Comparison of ENCODE assay signal across 8 mouse cellular contexts in genomic region chr6:50821401-50822235, GRCm38 (mm10).
A peak's percentile ranks its signal among the peaks of the same experiment; 100 is the strongest.
DNase-seq lines count a peak whose midpoint lies in the region; ATAC-seq lines count a peak whose summit lies in the region.

No protein-coding gene starts in this region.

- intact Hi-C loops in left cerebral cortex, postnatal 10 days (cut with DNase I): no loop called here
- intact Hi-C loops in gastrocnemius, postnatal 36 days (cut with DNase I): no loop called here

- no peak overlapping the region for H3K9ac ChIP-seq in forebrain, embryonic 13.5 days
- no peak overlapping the region for H3K9ac ChIP-seq in limb, embryonic 12.5 days (replicated peaks)
- peak overlapping the region; percentile 31 for H3K9ac ChIP-seq in neural tube, embryonic 13.5 days

- 0 out of 2 replicates have a peak, but pooled peaks cover 3% of the 10 kb centered on the region for H3K9me3 ChIP-seq in forebrain, embryonic 13.5 days (replicated peaks)
- H3K9me3 ChIP-seq in limb, embryonic 12.5 days: no peaks in the 10 kb centered on the region
- H3K9me3 ChIP-seq in neural tube, embryonic 13.5 days: no peaks in the 10 kb centered on the region

- no peaks in the 10 kb centered on the region for H3K36me3 ChIP-seq in forebrain, embryonic 13.5 days (ENCODE audit: poor library complexity, severe bottlenecking)
- no peaks in the 10 kb centered on the region for H3K36me3 ChIP-seq in limb, embryonic 12.5 days
- H3K36me3 ChIP-seq in neural tube, embryonic 13.5 days: no peaks in the 10 kb centered on the region

- 43% methylated on average over 12 of the region's 12 CpGs for WGBS in forebrain, embryonic 13.5 days
- WGBS in limb, embryonic 12.5 days: 45% methylated on average over 12 of the region's 12 CpGs
- WGBS in neural tube, embryonic 13.5 days: 29% methylated on average over 12 of the region's 12 CpGs

- DNase-seq in left cerebral cortex, postnatal 10 days (ENCODE audit: extremely low spot score in 1 of 2, low spot score in 2 of 2): peak; percentile 35 to 62
- no peak for DNase-seq in left cerebral cortex, adult 18-20 months (ENCODE audit: low spot score in 2 of 2)
- DNase-seq in layer of hippocampus, postnatal 25 days (ENCODE audit: extremely low spot score in 1 of 2, low spot score in 1 of 2): no peak
- DNase-seq in thymus, postnatal 25 days: no peak
- DNase-seq in gastrocnemius, postnatal 36 days: no peak

- H3K4me2 ChIP-seq in forebrain, embryonic 13.5 days: no peak overlapping the region
- H3K4me2 ChIP-seq in limb, embryonic 12.5 days: 0 out of 2 replicates have a peak overlapping the region, but pooled peaks have one; percentile 4
- H3K4me2 ChIP-seq in neural tube, embryonic 13.5 days: no peak overlapping the region

- peaks cover 11% of the 10 kb centered on the region; the same call in 1 of the 2 replicates for H3K27me3 ChIP-seq in forebrain, embryonic 13.5 days
- peaks cover 27% of the 10 kb centered on the region for H3K27me3 ChIP-seq in limb, embryonic 12.5 days
- no peaks in the 10 kb centered on the region for H3K27me3 ChIP-seq in neural tube, embryonic 13.5 days

- peaks cover 41% of the 10 kb centered on the region for H3K4me1 ChIP-seq in forebrain, embryonic 13.5 days
- H3K4me1 ChIP-seq in limb, embryonic 12.5 days (replicated peaks): peaks cover 58% of the 10 kb centered on the region
- H3K4me1 ChIP-seq in neural tube, embryonic 13.5 days (replicated peaks): peaks cover 62% of the 10 kb centered on the region

- peak overlapping the region; percentile 68 for H3K27ac ChIP-seq in forebrain, embryonic 13.5 days
- H3K27ac ChIP-seq in limb, embryonic 12.5 days: peak overlapping the region; percentile 76
- H3K27ac ChIP-seq in neural tube, embryonic 13.5 days (replicated peaks): peak overlapping the region; percentile 87

- ATAC-seq in forebrain, embryonic 13.5 days: peak; percentile 61; the same call in 1 of the 2 replicates
- ATAC-seq in limb, embryonic 12.5 days (ENCODE audit: insufficient number of reproducible peaks, insufficient read depth, low FRiP score, low TSS enrichment, low read depth): peak; percentile 55; the same call in 1 of the 2 replicates
- ATAC-seq in neural tube, embryonic 13.5 days (ENCODE audit: low read depth): peak; percentile 54; the same call in 1 of the 2 replicates

- H3K4me3 ChIP-seq in forebrain, embryonic 13.5 days: no peak overlapping the region
- H3K4me3 ChIP-seq in limb, embryonic 12.5 days (replicated peaks): no peak overlapping the region
- no peak overlapping the region for H3K4me3 ChIP-seq in neural tube, embryonic 13.5 days

Comparison
In these comparisons a context has a peak if more than half of its experiments do, and no peak if none do; other contexts are left out.
1. DNase-seq: peak in left cerebral cortex, postnatal 10 days (2 of 2); none in left cerebral cortex, adult 18-20 months (0 of 2), layer of hippocampus, postnatal 25 days (0 of 2), thymus, postnatal 25 days (single experiment) and gastrocnemius, postnatal 36 days (0 of 2).
2. Peak in every context shown above with its lines, with median percentiles within 50 percentile points of each other: ATAC-seq and H3K27ac ChIP-seq.